Mouse (Mus musculus) limb, embryonic 14.5 days (tissue): ENCODE measurements around the gene Gdf11. TPM values are rescaled to one million over a fixed set of nuclear protein-coding genes. Genes with fewer than 3 reads are reported as not detected.

Experiments
- ATAC-seq: fragments of 200-750 bp; cut with Nextera tagmentation; 2 replicates; pipeline ENCODE4 v1.8.0; 2017; ENCODE audit warnings: low read depth, moderate number of reproducible peaks, moderate TSS enrichment; ENCODE audit not compliant: low FRiP score
- DNase-seq: peaks from one replicate; pipeline ENCODE4 v3.0.0-alpha.2; 2015; ENCODE audit warnings: low spot score
- H3K27ac ChIP-seq: fragments of 300-500 bp; sonication (generic); replicated peaks from 2 replicates; pipeline ENCODE4 v1.5.1; 2014; ENCODE audit warnings: low read depth, mild to moderate bottlenecking, low read length, moderate library complexity, mixed read lengths
- H3K27me3 ChIP-seq: fragments of 300-500 bp; sonication (generic); 2 replicates; pipeline ENCODE4 v1.6.1; 2014; ENCODE audit warnings: low read length, mixed read lengths; ENCODE audit not compliant: control insufficient read depth, insufficient read depth
- H3K36me3 ChIP-seq: fragments of 300-500 bp; sonication (generic); 2 replicates; pipeline ENCODE4 v1.6.1; 2014; ENCODE audit warnings: mild to moderate bottlenecking, low read length, moderate library complexity, mixed read lengths; ENCODE audit not compliant: control insufficient read depth, insufficient read depth
- H3K4me1 ChIP-seq: fragments of 300-500 bp; sonication (generic); 2 replicates; pipeline ENCODE4 v1.6.1; 2014; ENCODE audit warnings: antibody characterized with exemption, low read length, mixed read lengths; ENCODE audit not compliant: control insufficient read depth, insufficient read depth
- H3K4me2 ChIP-seq: fragments of 300-500 bp; sonication (generic); replicated peaks from 2 replicates; pipeline ENCODE4 v1.6.1; 2014; ENCODE audit warnings: low read depth, mild to moderate bottlenecking, low read length, moderate library complexity; ENCODE audit not compliant: severe bottlenecking
- H3K4me3 ChIP-seq: fragments of 300-500 bp; sonication (generic); replicated peaks from 2 replicates; pipeline ENCODE4 v1.5.1; 2014; ENCODE audit warnings: low read length
- H3K9ac ChIP-seq: fragments of 300-500 bp; sonication (generic); 2 replicates; pipeline ENCODE4 v1.6.1; 2014; ENCODE audit warnings: mild to moderate bottlenecking, low read depth, low read length, moderate library complexity; ENCODE audit not compliant: severe bottlenecking
- H3K9me3 ChIP-seq: fragments of 300-500 bp; sonication (generic); 2 replicates; pipeline ENCODE4 v1.6.1; 2016; ENCODE audit warnings: low read length; ENCODE audit not compliant: control insufficient read depth
- POLR2A ChIP-seq: fragments of 200-500 bp; IDR thresholded peaks from 2 replicates; pipeline ENCODE4 v1.8.0; 2012; ENCODE audit warnings: inconsistent platforms, mild to moderate bottlenecking, moderate library complexity, borderline replicate concordance; ENCODE audit not compliant: insufficient read depth, insufficient read length; ENCODE audit errors: extremely low read depth
- WGBS: fragments of 180-500 bp; shearing (Covaris S2); extraction: QIAGEN DNeasy Blood & Tissue Kit; methylation state at CpG from one replicate; pipeline ENCODE4 v1.1.7; 2014; 5-methylcytosine and 5-hydroxymethylcytosine counted together
- polyA plus RNA-seq, 2 experiments: library from polyadenylated mRNA; depleted of rRNA in 1 of 2; stranded (reverse) in 1 of 2; unstranded in 1 of 2; fragments of >200 nt; fragmentation: Nextera tagmentation in 1 of 2; extraction: Ambion mirVana in 1 of 2; gene quantifications; 2 replicates each; pipeline versions ENCODE4 v1.2.1 to v1.2.3; 2012 to 2014

Gdf11 gene
- polyA plus RNA-seq (2012; rRNA removed), result 10.8 and 11.8 TPM in 2 replicates
- 6.3 and 9.2 TPM in 2 replicates for polyA plus RNA-seq (2014; fragmentation: Nextera tagmentation; extraction: Ambion mirVana)

GRCm38 (mm10) chr10:128891296-128892094, at the start of gene Gdf11:
TSS of gene Gdf11 (minus strand) at chr10:128891718.
- TF ChIP-seq POLR2A, result 0 out of 2 replicates have a peak, but pooled peaks have one; percentile 52
- Histone ChIP-seq H3K9ac (peak within 1 kb of the TSS; percentile 74), H3K27ac (peak within 1 kb of the TSS; percentile 90), H3K27me3 (peaks cover 5% of the 10 kb centered on the region; the same call in 1 of the 2 replicates), H3K4me3 (peak within 1 kb of the TSS; percentile 70), H3K4me1 (peaks cover 21% of the 10 kb centered on the region), H3K36me3 (peaks cover 15% of the 10 kb centered on the region), H3K4me2 (peak within 1 kb of the TSS; percentile 89), H3K9me3 (no peaks in the 10 kb centered on the region)
- under 1% methylated on average over 53 of the region's 89 CpGs for WGBS
- peak; percentile 88 for ATAC-seq
- peak; percentile 78 for DNase-seq

DNA sequence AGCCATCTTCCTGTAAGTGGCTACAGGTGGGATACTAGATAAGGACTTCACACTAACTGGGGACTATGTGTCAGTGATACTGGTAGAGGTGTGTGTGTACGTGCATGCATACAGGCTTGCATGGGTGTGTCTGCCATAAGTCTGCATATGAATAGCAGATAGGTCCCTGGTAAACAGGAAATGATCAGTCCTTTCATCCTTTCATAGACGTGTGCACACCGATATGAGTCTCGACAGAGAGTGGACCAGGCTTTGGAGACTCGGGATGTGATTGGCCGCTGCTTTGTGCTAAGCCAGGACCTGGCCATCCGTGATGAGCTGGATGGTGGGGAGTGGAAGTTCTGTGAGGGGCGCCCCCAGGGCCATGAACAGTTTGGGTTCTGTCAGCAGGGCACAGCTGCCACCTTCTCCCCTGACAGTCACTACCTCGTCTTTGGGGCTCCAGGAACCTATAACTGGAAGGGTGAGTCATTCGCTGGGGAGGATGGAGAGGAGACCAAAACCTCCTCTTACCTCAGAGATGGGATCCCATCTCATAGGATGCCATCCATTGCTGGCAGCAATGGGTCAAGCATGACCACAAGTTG, 49.0 kb upstream of the Gdf11 start:
- Histone ChIP-seq H3K9me3 (no peaks in the 10 kb centered on the region), H3K4me1 (no peaks in the 10 kb centered on the region), H3K9ac (no peak overlapping the region), H3K4me3 (no peak overlapping the region), H3K27ac (no peak overlapping the region), H3K36me3 (no peaks in the 10 kb centered on the region), H3K27me3 (0 out of 2 replicates have a peak, but pooled peaks cover 7% of the 10 kb centered on the region), H3K4me2 (no peak overlapping the region)
- no peak for DNase-seq
- ATAC-seq, result no peak
- WGBS, result 85% methylated on average over 10 of the region's 10 CpGs
- no peak for TF ChIP-seq POLR2A

DNA sequence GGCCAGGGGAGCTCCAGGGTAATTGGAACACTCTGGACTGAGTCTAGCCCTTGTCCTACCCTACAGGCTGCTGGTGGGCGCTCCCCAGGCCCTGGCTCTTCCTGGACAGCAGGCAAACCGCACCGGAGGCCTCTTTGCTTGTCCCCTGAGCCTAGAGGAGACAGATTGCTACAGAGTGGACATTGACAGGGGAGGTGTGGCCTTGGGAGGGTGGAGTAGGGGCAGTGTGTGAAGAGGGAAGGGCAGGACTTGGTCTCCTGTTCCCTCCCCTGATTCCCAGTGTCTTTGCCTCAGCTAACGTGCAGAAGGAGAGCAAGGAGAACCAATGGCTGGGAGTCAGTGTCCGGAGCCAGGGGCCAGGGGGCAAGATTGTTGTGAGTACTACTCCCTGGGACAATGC, 47.5 kb upstream of the Gdf11 start:
- no peak for TF ChIP-seq POLR2A
- no peak overlapping the region for H3K4me3 ChIP-seq
- WGBS, result 68% methylated on average over 5 of the region's 5 CpGs
- no peak overlapping the region for H3K27ac ChIP-seq
- H3K36me3 ChIP-seq, result no peaks in the 10 kb centered on the region
- H3K4me2 ChIP-seq, result no peak overlapping the region
- peaks cover 2% of the 10 kb centered on the region; the same call in 1 of the 2 replicates for H3K4me1 ChIP-seq
- H3K9ac ChIP-seq, result no peak overlapping the region
- DNase-seq (no peak), ATAC-seq (no peak)
- no peaks in the 10 kb centered on the region for H3K9me3 ChIP-seq
- H3K27me3 ChIP-seq, result peaks cover 22% of the 10 kb centered on the region

DNA sequence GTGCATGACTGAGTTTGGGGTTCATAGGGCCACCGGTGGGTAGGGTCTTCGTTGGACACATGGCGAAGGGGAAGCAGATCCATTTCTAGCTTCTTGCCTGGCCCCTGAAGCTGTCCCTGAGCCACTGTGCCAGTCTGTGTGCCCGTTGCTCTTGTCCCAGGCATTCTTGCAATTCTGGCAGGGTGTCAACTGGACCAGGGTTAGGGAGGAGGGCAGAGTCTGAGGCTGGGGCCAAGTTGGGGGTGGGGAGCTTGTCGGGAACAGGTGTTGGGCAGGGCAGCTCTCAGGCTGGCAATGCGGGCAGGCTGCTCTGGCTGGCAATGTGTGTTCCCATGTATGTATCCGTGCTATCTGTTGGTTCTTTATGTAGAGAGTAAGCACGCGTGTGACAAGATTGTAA, 46.9 kb upstream of the Gdf11 start:
- no peak for TF ChIP-seq POLR2A
- DNase-seq (no peak), ATAC-seq (no peak)
- Histone ChIP-seq H3K27me3 (peaks cover 27% of the 10 kb centered on the region), H3K36me3 (no peaks in the 10 kb centered on the region), H3K4me2 (no peak overlapping the region), H3K9ac (no peak overlapping the region), H3K27ac (no peak overlapping the region), H3K4me3 (no peak overlapping the region), H3K4me1 (peaks cover 3% of the 10 kb centered on the region; the same call in 1 of the 2 replicates), H3K9me3 (no peaks in the 10 kb centered on the region)
- 77% methylated on average over 9 of the region's 9 CpGs for WGBS

- peaks cover 33% of the 10 kb centered on the region for H3K27me3 ChIP-seq
- no peaks in the 10 kb centered on the region for H3K9me3 ChIP-seq
- no peak overlapping the region for H3K27ac ChIP-seq
- TF ChIP-seq POLR2A, result no peak
- H3K9ac ChIP-seq, result no peak overlapping the region
- peaks cover 3% of the 10 kb centered on the region; the same call in 1 of the 2 replicates for H3K4me1 ChIP-seq
- H3K36me3 ChIP-seq, result no peaks in the 10 kb centered on the region
- ATAC-seq, result peak; percentile 32; the same call in 1 of the 2 replicates
- no peak overlapping the region for H3K4me3 ChIP-seq
- WGBS, result 71% methylated on average over 12 of the region's 12 CpGs
- H3K4me2 ChIP-seq, result no peak overlapping the region
- DNase-seq, result no peak
These were observed 46.4 kb upstream of the Gdf11 start for GRCm38 (mm10) chr10:128937756-128938390.
